Mouse (Mus musculus) heart, postnatal 0 days (tissue): ENCODE measurements around the gene Gm49337.

Experiments used
- CTCF ChIP-seq: IDR thresholded peaks from 2 replicates; pipeline ENCODE4 v1.5.1; 2016; ENCODE audit warnings: antibody characterized with exemption, control low read depth, low read depth
- EP300 ChIP-seq: IDR thresholded peaks from 2 replicates; pipeline ENCODE4 v1.6.1; 2016; ENCODE audit warnings: antibody characterized with exemption, low read depth

DNA sequence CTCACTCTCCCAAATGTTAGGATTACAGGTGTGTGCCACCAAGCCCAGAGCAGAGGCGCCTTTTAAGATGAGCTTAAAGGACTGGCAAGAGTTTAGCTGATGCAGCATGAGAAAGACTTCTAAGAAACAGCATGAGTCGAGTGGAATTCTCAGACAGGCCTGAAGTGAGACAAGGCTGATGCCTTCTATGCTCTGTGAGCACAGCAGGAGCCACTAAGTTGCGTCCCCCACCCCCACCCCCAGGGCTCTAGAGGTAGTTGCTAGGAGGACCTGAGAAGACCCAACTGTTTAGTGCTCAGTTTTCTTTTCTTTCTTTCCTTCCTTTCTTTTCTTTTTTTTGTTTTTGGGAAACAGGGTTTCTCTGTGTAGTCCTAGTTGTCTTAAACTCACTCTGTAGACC is 8.9 kb downstream of the Gm49337 start:
- no peak for TF ChIP-seq CTCF
- TF ChIP-seq EP300, result no peak
